Mouse (Mus musculus) thymus, postnatal 4 days (tissue): ENCODE measurements at regions not wholly inside any gene's neighbourhood (a gene's known extent, or its start where the extent isn't known, plus 50 kb on each side); places are given as distances from the start of the nearest gene placed in this dataset.

ENCODE experiments used
- DNase-seq: peaks from one replicate; pipeline ENCODE4 v3.0.0; 2021

DNA sequence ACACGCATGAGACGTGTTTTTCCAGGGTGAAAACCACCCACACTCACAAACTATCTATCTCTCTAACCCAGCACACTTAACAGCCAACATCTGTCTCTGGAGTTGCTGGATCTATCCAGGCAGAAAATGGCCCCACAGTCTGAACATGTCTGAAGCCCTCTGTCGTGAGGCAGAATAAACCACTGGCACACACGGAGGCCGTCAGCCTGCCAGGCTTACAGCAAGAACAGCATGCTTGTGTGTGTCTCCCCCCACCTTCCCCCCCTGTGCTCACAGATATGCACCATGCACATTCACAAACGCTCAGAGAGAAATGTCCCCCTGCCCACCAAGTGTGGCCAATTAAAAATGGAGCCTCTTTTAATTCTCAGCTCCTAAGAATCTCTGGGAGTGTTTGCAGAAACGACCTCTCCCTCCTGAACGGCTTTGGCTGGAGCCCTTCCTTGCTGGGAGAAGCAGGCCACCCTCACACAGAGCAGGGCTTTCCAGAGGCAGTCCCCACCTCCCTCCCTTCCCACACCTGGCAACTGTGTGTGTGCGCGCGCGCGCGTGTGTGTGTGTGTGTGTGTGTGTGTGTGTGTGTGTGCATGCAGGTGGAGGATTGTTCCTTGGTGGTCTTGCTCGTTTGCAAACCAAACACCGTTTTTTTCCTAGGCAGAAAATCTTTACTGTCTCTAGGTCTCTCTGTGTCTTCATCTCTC, 88.7 kb downstream of the Edn3 start:
- no peak for DNase-seq

DNA sequence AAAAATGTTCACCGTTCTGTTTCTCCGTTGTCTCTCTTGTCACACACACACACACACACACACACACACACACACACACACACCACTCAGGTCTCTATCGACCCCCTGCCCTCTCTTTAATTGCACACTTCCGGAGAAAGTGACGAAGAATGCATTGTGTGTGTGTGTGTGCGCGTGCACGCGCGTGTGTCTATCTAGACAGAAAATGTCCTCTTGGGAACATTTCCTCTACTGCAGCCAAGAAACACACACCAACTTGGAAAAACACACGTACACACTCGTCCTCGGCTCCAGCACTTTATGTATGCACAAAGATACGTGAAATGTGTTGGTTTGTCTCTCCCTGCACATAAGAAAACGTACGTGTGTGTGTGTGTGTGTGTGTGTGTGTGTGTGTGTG, 90.4 kb downstream of the Edn3 start:
- DNase-seq: no peak

DNA sequence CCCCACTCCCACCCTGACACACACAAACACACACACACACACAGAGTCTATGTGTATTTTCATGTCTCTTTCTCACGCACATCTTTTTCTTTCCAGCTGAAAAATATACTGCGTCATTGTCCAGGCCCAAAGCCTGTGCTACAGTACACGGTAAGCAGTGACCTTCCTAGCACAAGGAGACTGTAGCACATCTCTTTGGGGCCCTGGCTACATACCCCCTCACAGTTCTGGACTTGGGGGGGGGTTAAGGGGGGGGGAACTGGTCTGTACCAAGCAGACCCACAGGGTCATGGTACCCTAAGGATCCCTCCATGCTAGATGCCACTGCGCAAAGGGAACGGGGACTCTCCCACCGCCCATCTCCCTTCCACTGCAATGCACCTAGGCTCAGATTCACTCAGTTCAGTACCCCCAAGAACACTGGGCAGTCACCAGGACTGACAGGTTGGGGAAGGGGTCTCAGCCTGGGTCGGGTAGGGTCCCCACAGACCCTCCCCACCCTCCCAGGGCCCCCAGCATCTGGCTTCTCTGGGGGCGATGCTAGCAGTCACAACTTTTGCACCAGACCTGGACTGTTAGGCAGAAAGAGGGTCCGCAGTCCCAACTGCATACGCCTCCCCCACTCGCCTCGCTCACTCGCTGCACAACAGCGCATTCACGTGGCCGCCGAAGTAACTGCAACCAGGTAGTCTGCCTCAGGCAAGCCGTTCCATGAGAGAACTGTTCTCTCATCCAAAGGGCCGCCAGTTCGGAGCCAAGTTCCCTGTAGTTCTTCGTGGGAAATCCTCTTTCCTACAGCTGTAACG, 91.3 kb downstream of the Edn3 start:
- peak; percentile 86 for DNase-seq

DNA sequence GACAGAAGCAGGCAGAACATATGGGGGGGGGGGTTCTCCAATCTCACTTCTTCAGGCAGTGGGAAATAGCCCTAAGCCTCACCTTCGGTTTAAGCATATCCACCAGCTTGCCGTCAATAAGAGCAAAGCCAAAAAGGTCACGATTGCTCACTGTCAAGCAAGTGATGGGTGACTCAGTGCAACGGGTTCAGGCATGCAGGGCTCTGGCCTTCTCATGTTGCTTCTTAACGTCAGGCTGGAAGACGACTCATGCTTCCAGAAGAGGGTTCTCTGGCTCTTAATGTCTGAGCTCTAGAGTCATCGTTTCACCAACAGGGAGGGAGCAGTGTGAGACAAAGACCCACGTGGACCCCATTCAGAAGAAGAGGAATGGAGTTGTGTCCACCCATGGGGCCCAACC, 93.4 kb downstream of the Edn3 start:
- no peak for DNase-seq

GRCm38 (mm10) chr2:174855548-174855947, 95.1 kb downstream of the Edn3 start:
- no peak for DNase-seq

DNA sequence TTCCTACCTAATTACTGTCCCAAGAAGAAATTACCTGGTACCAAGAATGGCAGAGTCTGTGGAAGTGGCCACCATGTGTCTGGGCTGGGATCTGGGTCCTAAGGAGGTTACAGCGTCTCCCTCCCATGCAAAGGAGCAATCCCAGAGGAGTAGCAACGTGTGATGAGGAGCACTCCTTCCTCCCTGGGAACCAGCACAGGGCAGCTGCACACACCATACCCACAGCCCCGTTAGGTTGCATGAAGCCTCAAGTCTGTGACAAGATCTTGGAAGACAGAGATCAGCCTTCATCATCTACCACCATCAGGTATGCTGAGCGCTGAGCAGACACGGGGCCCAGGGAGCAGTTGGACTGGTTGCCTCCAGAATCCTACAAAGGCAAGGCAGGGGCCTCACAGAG, 95.7 kb downstream of the Edn3 start:
- DNase-seq: no peak

DNA sequence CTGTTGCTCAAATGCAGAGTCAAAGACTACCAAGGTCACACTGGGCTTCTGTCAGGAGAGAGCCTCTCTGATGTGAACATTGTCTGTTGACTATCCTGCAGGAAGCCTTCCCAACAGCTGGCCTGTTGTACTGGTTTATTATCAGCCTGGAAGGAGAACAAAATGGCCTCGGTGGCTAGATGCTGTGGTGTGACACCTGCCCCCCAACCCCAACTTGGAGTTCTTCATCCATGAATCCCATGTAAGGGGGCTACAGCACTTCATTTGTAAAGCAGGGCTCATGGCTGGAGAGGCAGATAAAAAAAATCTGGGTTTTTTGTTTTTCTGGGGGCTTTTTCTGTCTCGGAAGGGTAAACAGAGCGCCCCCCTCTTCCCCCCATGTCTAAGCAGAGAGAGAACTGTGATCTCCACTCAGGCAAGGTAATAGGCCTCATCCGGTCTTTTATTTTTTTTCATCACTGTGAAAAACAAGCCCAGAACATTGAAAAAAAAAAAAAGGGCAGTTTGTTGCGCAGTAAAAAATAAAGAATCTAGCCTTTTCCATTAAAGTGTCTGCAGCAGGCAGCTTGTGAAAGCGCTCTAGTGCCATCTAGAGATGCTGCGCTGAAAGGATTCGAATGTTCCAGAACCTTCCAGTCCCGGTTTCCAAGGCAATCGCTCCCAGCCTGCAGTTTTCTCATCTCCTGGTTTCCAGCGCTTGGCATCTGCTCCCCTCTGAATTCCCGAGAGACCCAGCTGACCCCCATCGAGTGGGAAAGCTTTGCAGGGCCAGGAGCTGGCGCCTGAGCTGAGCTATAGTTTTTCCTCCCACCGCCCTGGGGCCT, 97.8 kb downstream of the Edn3 start:
- DNase-seq: peak; percentile 19

DNA sequence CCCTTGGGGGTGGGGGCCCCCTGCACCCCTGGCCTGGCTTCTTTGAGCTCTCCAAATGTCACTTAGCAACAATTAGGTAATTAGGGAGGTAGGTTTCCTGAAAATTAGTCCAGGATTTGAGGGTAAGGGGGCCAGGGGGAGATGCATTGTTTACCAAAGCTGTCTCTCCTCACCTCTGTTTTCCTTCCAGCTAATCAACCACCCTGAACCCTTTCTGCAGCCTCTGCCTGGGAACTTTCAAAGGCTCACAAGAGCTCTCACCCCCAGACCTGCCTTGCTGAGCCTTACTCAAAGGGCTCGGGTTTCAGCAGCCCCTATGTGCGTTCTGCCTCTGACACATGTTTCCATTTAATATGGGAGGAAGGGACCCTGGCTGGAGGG, 98.4 kb downstream of the Edn3 start:
- DNase-seq: no peak

- peak; percentile 57 for DNase-seq
These were observed 99.1 kb downstream of the Edn3 start for GRCm38 (mm10) chr2:174859533-174859932.

- DNase-seq: no peak
These were observed 104.2 kb downstream of the Edn3 start for GRCm38 (mm10) chr2:174864657-174865056.

- no peak for DNase-seq
These were observed 106.1 kb downstream of the Edn3 start for GRCm38 (mm10) chr2:174866546-174866945.

GRCm38 (mm10) chr2:174867397-174867796, 107.0 kb downstream of the Edn3 start:
- DNase-seq: no peak

- DNase-seq: no peak
These were observed 107.8 kb downstream of the Edn3 start for GRCm38 (mm10) chr2:174868186-174868585.

DNA sequence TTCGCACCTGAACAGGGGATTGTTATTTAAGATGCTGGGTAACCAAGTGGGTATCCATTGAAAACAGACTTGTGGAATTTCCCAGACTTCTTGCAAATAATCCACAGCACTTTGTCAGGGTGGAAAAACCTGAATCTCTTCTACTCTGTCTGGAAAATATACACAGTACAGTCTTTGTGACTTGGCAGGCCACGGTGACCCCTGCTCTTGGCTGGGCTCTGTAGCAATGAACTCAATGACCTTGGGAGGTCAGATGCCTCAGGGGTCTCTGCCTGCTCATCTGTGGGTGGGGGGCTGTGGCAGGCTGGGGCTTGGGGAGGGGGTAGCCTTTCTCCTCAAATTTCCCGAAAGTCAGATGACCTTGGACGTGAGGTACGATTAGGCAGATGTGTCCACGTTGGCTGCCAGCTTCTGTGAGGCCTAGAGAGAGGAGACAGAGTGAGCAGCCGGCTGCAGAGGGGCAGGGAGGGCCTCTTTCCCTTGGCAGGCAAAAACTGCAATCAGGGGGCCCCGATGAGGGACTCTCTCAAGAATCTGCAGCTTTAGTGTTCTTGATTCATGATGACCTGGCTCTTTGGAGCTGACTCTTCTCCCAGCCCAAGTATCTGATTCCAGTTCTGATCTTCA, 108.4 kb downstream of the Edn3 start:
- no peak for DNase-seq

DNA sequence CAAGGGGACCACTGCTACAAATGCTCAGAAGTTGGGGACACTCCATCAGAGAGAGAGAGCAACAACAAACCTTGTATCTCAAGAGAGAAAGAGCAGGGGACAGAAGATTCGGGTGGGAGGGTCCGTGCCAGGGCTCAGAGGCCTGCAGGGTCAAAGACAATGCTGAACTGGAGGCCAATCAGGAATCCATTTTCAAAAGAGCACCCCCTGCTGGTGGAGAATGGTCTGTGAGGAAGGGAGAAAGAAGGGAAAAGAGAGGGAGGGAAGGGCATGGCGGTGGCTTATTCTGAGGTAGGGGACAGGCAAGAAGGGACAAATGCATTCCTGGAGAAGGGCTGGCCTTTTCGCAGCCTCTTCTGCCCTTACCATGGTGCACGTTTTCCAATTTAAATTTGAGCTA, 109.9 kb downstream of the Edn3 start:
- peak; percentile 62 for DNase-seq

GRCm38 (mm10) chr2:174871225-174871624, 110.8 kb downstream of the Edn3 start:
- DNase-seq: no peak

GRCm38 (mm10) chr2:174871844-174872243, 111.4 kb downstream of the Edn3 start:
- DNase-seq: no peak

- DNase-seq: no peak
These were observed 116.5 kb downstream of the Edn3 start for GRCm38 (mm10) chr2:174876886-174877285.

DNA sequence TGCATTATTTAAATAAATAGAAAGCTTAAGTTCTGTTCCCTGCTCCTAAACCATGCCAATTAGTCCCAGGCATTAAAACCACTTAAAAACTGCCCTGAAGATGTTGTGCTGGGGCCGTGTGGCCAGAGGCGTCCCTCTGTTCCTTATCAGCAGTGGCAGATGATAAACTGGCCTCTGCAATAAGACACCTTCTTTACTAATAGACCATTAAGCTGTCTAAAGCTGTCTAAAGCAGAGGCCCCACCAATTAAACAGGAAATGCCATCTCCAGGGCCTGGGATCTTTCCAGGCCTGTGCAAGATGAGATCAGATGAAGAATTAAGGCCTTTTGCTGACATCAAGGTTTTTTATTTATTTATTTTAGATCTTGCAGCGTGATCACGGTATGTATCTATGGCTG, 118.6 kb downstream of the Edn3 start:
- no peak for DNase-seq

DNA sequence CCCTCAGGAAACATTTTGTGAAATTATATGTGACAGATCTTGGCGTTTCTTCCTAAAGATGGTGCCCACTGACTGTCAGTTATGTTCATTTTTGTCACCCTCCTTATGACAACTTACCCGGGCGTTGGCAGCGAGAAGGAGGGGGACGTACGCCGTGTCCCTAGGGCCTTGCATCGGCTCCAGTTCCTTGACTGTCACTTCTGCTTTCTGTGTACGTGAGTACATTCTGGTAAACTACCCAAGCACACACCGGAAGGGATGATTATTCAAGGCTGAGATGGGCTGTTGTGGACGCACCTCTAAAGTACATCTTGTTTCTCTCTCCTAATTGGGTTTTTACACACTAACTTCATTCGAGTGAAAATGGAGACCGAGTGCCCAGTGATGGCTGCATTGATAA, 120.2 kb downstream of the Edn3 start:
- no peak for DNase-seq

GRCm38 (mm10) chr2:174884232-174885225, 124.1 kb downstream of the Edn3 start:
- DNase-seq: no peak

- no peak for DNase-seq
These were observed 117.4 kb upstream of the Gm14444 start for GRCm38 (mm10) chr2:174892658-174893057.
